Mouse (Mus musculus): ENCODE data around the gene Bclaf3. TPM values are rescaled to one million over a fixed set of nuclear protein-coding genes. Genes with fewer than 3 reads are reported as not detected.

Bclaf3 gene
- total and polyA plus RNA-seq, 2 experiments from 2014 or later, result 9.9 to 15.7 TPM

DNA sequence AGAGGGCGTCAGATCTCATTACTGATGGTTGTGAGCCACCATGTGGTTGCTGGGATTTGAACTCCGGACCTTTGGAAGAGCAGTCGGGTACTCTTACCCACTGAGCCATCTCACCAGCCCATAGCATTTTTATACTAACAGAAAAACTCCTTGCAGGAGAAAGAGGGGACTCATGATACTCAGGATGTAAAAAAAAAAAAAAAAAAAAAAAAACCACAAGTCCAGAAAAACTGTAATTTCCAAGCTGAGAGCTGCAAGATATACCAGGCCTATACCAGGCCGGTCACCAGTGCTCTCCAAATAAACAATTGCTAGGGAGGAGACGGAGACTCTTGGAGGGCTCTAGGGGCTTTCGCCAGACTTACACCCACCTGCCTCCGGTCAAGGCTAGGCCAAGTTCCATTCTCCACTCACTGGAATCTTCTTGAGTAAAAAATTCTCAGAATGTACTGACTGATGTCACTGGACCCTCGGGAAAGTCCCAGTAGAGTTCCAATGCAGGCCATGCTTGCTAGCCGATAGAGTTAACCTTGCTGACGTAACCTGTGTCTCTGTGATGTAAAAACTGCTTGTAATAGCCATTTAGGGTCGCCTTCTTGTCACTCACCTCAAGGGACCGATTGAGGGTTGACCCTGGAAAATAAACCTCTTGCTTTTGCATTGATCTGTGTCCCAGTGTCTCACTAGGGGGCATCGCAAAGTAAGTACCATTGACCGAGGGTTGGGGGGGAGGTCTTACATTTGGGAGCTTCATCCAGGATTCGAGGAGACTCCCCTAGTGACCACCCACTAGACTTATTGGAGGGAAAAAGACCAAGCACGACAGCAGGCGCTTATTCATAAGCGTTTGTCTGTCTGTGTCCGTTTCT is 16.4 kb upstream of the Bclaf3 start:
- no peaks in the 10 kb centered on the region for H3K9me3 ChIP-seq (ENCODE audit: low read length)
- H3K4me1 ChIP-seq (ENCODE audit: insufficient read depth, low read length), result no peaks in the 10 kb centered on the region
- no peak overlapping the region for H3K27ac ChIP-seq (ENCODE audit: low read depth, low read length)
- ATAC-seq (ENCODE audit: low FRiP score) (no peak), DNase-seq (ENCODE audit: low spot score) (no peak)
- no peak overlapping the region for H3K4me3 ChIP-seq (ENCODE audit: low read depth, low read length)
- no peak overlapping the region for H3K4me2 ChIP-seq (ENCODE audit: low read depth, low read length, poor library complexity, severe bottlenecking)
- no peaks in the 10 kb centered on the region for H3K27me3 ChIP-seq (ENCODE audit: insufficient read depth, low read length)
- no peaks in the 10 kb centered on the region for H3K36me3 ChIP-seq (ENCODE audit: insufficient read depth, low read length)
- no peak for TF ChIP-seq CTCF (IDR thresholded peaks at IDR 0.05)
- WGBS, result 78% methylated on average over 19 of the region's 19 CpGs
- H3K9ac ChIP-seq (replicated peaks; ENCODE audit: low read length, poor library complexity, severe bottlenecking), result no peak overlapping the region

DNA sequence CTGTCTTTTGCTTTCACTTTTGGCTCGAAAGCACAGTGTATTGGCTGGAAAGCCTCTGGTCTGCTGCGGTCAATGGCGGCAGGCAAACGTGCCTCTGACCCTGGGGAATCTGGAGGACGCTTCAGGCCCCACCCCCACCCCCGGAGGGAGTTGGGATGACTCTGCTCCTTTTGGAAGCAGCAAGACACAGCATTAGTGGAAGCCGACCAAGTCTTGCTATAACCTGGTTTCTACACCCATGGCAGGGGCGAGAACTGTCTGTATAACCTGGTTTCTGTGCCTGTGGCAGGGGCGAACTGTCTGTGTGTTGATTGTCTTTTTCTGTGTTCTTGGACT is 15.8 kb upstream of the Bclaf3 start:
- Histone ChIP-seq H3K9me3 (ENCODE audit: low read length) (no peaks in the 10 kb centered on the region), H3K4me3 (ENCODE audit: low read depth, low read length) (no peak overlapping the region), H3K4me1 (ENCODE audit: insufficient read depth, low read length) (no peaks in the 10 kb centered on the region), H3K27me3 (ENCODE audit: insufficient read depth, low read length) (no peaks in the 10 kb centered on the region), H3K27ac (ENCODE audit: low read depth, low read length) (no peak overlapping the region), H3K9ac (replicated peaks; ENCODE audit: low read length, poor library complexity, severe bottlenecking) (no peak overlapping the region), H3K36me3 (ENCODE audit: insufficient read depth, low read length) (no peaks in the 10 kb centered on the region), H3K4me2 (ENCODE audit: low read depth, low read length, poor library complexity, severe bottlenecking) (no peak overlapping the region)
- no peak for DNase-seq (ENCODE audit: low spot score)
- 81% methylated on average over 9 of the region's 9 CpGs for WGBS
- no peak for TF ChIP-seq CTCF (IDR thresholded peaks at IDR 0.05)
- ATAC-seq (ENCODE audit: low FRiP score), result no peak

DNA sequence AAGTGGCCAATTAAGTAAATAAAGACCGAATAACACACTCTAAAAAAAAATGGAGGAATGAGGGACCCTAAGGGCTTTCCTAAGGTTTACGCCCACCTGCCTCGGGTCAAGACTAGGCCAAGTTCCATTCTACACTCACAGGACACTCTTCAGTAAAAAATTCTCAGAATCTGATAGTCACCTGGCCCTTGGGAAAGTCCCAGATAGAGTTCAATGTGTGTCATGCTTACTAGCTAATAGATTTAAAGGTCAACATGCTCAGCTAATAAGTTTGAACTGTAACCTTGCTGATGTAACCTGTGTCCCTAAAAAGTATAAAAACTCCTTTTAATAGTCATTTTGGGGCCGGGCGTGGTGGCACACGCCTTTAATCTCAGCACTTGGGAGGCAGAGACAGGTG is 10.9 kb upstream of the Bclaf3 start:
- Histone ChIP-seq H3K4me2 (ENCODE audit: low read depth, low read length, poor library complexity, severe bottlenecking) (no peak overlapping the region), H3K4me3 (ENCODE audit: low read depth, low read length) (no peak overlapping the region), H3K27ac (ENCODE audit: low read depth, low read length) (no peak overlapping the region), H3K9ac (replicated peaks; ENCODE audit: low read length, poor library complexity, severe bottlenecking) (no peak overlapping the region), H3K36me3 (ENCODE audit: insufficient read depth, low read length) (no peaks in the 10 kb centered on the region), H3K27me3 (ENCODE audit: insufficient read depth, low read length) (no peaks in the 10 kb centered on the region), H3K4me1 (ENCODE audit: insufficient read depth, low read length) (no peaks in the 10 kb centered on the region), H3K9me3 (ENCODE audit: low read length) (no peaks in the 10 kb centered on the region)
- no peak for TF ChIP-seq CTCF (IDR thresholded peaks at IDR 0.05)
- WGBS, result 90% methylated on average over 6 of the region's 6 CpGs
- ATAC-seq (ENCODE audit: low FRiP score), result no peak
- DNase-seq (ENCODE audit: low spot score), result no peak

DNA sequence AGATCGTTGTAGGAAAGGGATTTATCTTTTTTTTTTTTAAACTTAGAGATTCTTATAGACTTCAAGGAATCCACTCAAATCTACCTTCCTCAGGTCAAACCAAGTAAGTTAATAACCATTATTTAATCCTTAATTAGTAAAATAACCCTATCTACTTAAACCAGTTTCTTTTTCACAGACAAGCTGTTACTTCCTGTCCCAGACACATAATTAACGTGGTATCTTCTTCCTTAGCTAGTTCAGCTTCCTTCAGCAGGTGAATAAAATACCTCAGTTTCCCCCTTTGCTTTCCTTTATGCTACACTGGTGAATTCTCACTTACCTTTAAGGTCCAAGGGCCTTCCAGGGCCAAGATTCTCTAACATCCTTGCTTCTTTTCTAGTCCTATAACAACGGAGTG is 4.7 kb upstream of the Bclaf3 start:
- no peak overlapping the region for H3K9ac ChIP-seq (replicated peaks; ENCODE audit: low read length, poor library complexity, severe bottlenecking)
- H3K36me3 ChIP-seq (ENCODE audit: insufficient read depth, low read length), result no peaks in the 10 kb centered on the region
- H3K9me3 ChIP-seq (ENCODE audit: low read length), result no peaks in the 10 kb centered on the region
- no peak overlapping the region for H3K4me2 ChIP-seq (ENCODE audit: low read depth, low read length, poor library complexity, severe bottlenecking)
- WGBS, result 75% methylated on average over 3 of the region's 3 CpGs
- ATAC-seq (ENCODE audit: low FRiP score), result no peak
- no peak for TF ChIP-seq CTCF (IDR thresholded peaks at IDR 0.05)
- no peaks in the 10 kb centered on the region for H3K4me1 ChIP-seq (ENCODE audit: insufficient read depth, low read length)
- no peak overlapping the region for H3K27ac ChIP-seq (ENCODE audit: low read depth, low read length)
- no peak for DNase-seq (ENCODE audit: low spot score)
- no peak overlapping the region for H3K4me3 ChIP-seq (ENCODE audit: low read depth, low read length)
- 0 out of 2 replicates have a peak, but pooled peaks cover 3% of the 10 kb centered on the region for H3K27me3 ChIP-seq (ENCODE audit: insufficient read depth, low read length)

DNA sequence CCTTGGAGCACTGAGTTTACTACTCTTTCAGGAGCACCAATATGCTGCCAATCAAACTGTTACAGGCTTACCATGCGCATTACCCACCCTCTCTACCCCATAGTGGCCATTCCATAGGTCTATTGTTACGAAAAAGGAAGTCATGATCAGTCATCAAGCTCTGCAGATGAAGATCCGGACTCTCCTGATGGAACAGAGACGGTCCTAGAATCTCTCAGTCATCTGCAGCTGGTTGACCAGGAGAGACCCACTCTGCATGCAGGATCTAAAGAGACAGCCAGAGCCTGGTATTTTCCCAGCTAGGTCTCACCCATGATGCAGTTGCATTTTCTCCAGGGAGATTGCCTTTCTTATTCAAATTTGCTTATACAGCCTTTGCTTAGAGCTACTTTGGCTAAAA is 3.8 kb upstream of the Bclaf3 start:
- H3K4me2 ChIP-seq (ENCODE audit: low read depth, low read length, poor library complexity, severe bottlenecking), result no peak overlapping the region
- TF ChIP-seq CTCF (IDR thresholded peaks at IDR 0.05), result no peak
- no peak overlapping the region for H3K9ac ChIP-seq (replicated peaks; ENCODE audit: low read length, poor library complexity, severe bottlenecking)
- H3K4me1 ChIP-seq (ENCODE audit: insufficient read depth, low read length), result no peaks in the 10 kb centered on the region
- 86% methylated on average over 4 of the region's 4 CpGs for WGBS
- no peak overlapping the region for H3K27ac ChIP-seq (ENCODE audit: low read depth, low read length)
- ATAC-seq (ENCODE audit: low FRiP score) (no peak), DNase-seq (ENCODE audit: low spot score) (no peak)
- no peaks in the 10 kb centered on the region for H3K36me3 ChIP-seq (ENCODE audit: insufficient read depth, low read length)
- no peak overlapping the region for H3K4me3 ChIP-seq (ENCODE audit: low read depth, low read length)
- H3K9me3 ChIP-seq (ENCODE audit: low read length), result no peaks in the 10 kb centered on the region
- H3K27me3 ChIP-seq (ENCODE audit: insufficient read depth, low read length), result 0 out of 2 replicates have a peak, but pooled peaks cover 3% of the 10 kb centered on the region

DNA sequence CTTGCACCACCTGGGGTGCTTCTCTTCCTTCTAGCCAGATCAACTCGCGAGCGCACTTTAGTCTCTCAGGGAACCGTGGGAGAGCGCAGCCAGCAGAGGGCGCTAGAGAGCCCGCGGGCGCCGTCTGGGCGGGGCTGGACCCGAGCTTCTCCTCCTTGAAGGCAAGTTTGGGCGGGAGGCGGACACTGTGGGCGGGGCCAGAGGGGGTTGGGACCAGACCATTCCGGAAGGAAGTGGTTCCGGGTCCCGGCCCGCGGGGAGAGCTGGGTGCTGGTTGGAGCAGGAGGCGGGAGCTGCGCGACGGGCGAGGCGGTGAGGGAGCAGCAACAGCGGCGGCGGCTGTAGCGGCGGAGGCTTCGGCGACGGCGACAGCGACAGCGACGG is 5.9 kb downstream of the Bclaf3 start:
- Histone ChIP-seq H3K27me3 (ENCODE audit: insufficient read depth, low read length) (no peaks in the 10 kb centered on the region), H3K4me1 (ENCODE audit: insufficient read depth, low read length) (no peaks in the 10 kb centered on the region), H3K4me3 (ENCODE audit: low read depth, low read length) (peak overlapping the region; percentile 62), H3K9me3 (ENCODE audit: low read length) (no peaks in the 10 kb centered on the region), H3K27ac (ENCODE audit: low read depth, low read length) (peak overlapping the region; percentile 67), H3K4me2 (ENCODE audit: low read depth, low read length, poor library complexity, severe bottlenecking) (peak overlapping the region; percentile 53), H3K9ac (replicated peaks; ENCODE audit: low read length, poor library complexity, severe bottlenecking) (peak overlapping the region; percentile 65), H3K36me3 (ENCODE audit: insufficient read depth, low read length) (no peaks in the 10 kb centered on the region)
- peak; percentile 96 for TF ChIP-seq CTCF (IDR thresholded peaks at IDR 0.05)
- 18% methylated on average over 27 of the region's 38 CpGs for WGBS
- peak; percentile 95 for DNase-seq (ENCODE audit: low spot score)
- peak; percentile 98 for ATAC-seq (ENCODE audit: low FRiP score)
